Mouse (Mus musculus) frontal cortex, postnatal 25 days (tissue): Measurements from ENCODE around the gene Tubb2b.

ENCODE experiments used
- DNase-seq, 2 experiments: peaks; one replicate each; pipeline ENCODE4 v3.0.0; 2022; ENCODE audit warnings: low spot score in 2 of 2

Gene Tubb2b

GRCm38 (mm10) chr13:34136605-34137004 lies 6.3 kb upstream of the Tubb2b start:
- DNase-seq = peak in 1 of 2 experiments; percentile 34

GRCm38 (mm10) chr13:34134276-34134675 lies 4.0 kb upstream of the Tubb2b start:
- DNase-seq = peak in 1 of 2 experiments; percentile 46

- no peak for DNase-seq
Observed at GRCm38 (mm10) chr13:34133326-34134071, 3.2 kb upstream of the Tubb2b start.

GRCm38 (mm10) chr13:34132875-34133274 lies 2.6 kb upstream of the Tubb2b start:
- DNase-seq = no peak

- no peak for DNase-seq
Observed at GRCm38 (mm10) chr13:34132299-34132698, 2.0 kb upstream of the Tubb2b start.

GRCm38 (mm10) chr13:34131708-34132060 lies 1.4 kb upstream of the Tubb2b start:
- DNase-seq = peak in 1 of 2 experiments; percentile 53

GRCm38 (mm10) chr13:34131011-34131707 lies 893 bp upstream of the Tubb2b start:
- DNase-seq = peak in 1 of 2 experiments; percentile 39

- peak; percentile 47 to 51 for DNase-seq
Observed at GRCm38 (mm10) chr13:34129485-34130225, 611 bp downstream of the Tubb2b start.

- DNase-seq = no peak
Observed at GRCm38 (mm10) chr13:34128276-34129114, 1.8 kb downstream of the Tubb2b start.

- DNase-seq = no peak
Observed at GRCm38 (mm10) chr13:34125711-34126110, 4.6 kb downstream of the Tubb2b start.

- no peak for DNase-seq
Observed at GRCm38 (mm10) chr13:34120536-34120935, 9.7 kb downstream of the Tubb2b start.

GRCm38 (mm10) chr13:34119406-34119805 lies 10.9 kb downstream of the Tubb2b start:
- DNase-seq = no peak

- no peak for DNase-seq
Observed at GRCm38 (mm10) chr13:34118816-34119215, 11.4 kb downstream of the Tubb2b start.

- DNase-seq = no peak
Observed at GRCm38 (mm10) chr13:34116508-34116907, 13.8 kb downstream of the Tubb2b start.

GRCm38 (mm10) chr13:34114654-34115053 lies 15.6 kb downstream of the Tubb2b start:
- DNase-seq = no peak

GRCm38 (mm10) chr13:34113086-34113485 lies 17.2 kb downstream of the Tubb2b start:
- no peak for DNase-seq

GRCm38 (mm10) chr13:34112369-34113081 lies 17.7 kb downstream of the Tubb2b start:
- DNase-seq = no peak

- no peak for DNase-seq
Observed at GRCm38 (mm10) chr13:34111878-34112277, 18.4 kb downstream of the Tubb2b start.

- no peak for DNase-seq
Observed at GRCm38 (mm10) chr13:34111019-34111418, 19.2 kb downstream of the Tubb2b start.

GRCm38 (mm10) chr13:34109677-34110058 lies 20.6 kb downstream of the Tubb2b start:
- DNase-seq = no peak
